Mouse (Mus musculus) adrenal gland, adult 18-20 months (tissue): ENCODE data around the gene Gpr182. TPM values are rescaled to one million over a fixed set of nuclear protein-coding genes. Genes with fewer than 3 reads are reported as not detected.
A peak's percentile ranks its signal among the peaks of the same experiment; 100 is the strongest.

ENCODE experiments used
- DNase-seq, 2 experiments: peaks; one replicate each; pipeline ENCODE4 v3.0.0; 2021 to 2022; ENCODE audit warnings: low spot score in 2 of 2
- total RNA-seq, 2 experiments: library from RNA; stranded (reverse); gene quantifications; 1 replicate in 1 of 2; 2 replicates in 1 of 2; pipeline ENCODE4 v1.2.3; 2021

Gpr182 gene
- total RNA-seq, 2 experiments from 2014 or later: 4.6 to 11.4 TPM

DNA sequence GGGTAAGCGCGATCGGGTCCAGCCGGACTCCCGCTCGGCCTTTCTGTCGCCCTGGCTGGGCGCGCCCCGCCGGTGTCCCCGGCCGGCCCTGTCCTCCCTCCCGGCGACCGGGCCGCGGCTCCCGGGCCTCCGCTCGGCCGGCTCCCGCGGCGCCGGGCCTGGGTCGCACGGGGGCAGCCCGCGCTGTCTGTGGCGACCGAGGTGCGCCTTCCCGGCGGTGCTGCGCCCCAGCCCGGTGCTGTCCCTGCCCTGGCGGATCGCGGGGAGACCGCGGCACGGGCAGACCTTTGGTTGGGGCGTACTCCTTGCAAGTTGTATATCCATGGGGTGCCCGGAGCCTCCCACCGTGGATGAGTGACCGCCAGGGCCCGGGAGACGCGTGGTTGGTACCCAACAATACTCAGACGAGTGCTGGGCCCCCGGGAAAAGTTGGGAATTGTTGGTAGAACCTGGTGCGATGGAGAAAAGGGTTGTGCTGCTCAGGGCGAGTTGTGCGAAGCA lies 11.8 kb downstream of the Gpr182 start:
- no peak for DNase-seq

DNA sequence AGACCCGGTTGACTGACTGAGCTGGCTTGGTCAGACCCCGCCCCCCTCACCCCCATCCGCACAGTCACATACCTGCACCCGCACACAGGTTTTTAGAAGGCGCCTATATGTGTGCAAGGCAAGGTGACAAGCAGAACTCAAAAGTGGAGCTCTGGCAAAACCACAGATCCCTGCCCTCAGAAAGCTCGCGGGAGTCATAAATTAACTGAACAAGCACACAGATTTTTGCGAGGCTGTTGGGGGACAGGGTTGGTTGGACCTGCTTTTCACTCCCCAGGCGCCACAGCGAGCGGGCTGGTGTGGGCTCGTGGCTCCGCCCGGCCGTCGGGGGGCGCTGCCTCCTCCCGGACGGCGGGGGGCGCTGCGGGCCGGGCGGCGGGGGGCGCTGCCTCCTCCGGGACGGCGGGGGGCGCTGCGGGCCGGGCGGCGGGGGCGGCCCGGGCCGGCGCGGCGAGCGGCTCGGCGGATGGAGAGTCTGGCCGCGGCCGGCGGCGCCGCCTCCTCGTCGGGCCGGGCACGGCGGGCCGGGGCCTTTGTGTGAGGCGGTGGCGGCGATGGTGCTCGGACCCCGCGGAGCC lies 12.4 kb downstream of the Gpr182 start, which contains the start of gene Zbtb39:
TSS of gene Zbtb39 (plus strand) at position 456 of the 578 bp plus-strand sequence.
- peak; percentile 87 to 91 for DNase-seq

DNA sequence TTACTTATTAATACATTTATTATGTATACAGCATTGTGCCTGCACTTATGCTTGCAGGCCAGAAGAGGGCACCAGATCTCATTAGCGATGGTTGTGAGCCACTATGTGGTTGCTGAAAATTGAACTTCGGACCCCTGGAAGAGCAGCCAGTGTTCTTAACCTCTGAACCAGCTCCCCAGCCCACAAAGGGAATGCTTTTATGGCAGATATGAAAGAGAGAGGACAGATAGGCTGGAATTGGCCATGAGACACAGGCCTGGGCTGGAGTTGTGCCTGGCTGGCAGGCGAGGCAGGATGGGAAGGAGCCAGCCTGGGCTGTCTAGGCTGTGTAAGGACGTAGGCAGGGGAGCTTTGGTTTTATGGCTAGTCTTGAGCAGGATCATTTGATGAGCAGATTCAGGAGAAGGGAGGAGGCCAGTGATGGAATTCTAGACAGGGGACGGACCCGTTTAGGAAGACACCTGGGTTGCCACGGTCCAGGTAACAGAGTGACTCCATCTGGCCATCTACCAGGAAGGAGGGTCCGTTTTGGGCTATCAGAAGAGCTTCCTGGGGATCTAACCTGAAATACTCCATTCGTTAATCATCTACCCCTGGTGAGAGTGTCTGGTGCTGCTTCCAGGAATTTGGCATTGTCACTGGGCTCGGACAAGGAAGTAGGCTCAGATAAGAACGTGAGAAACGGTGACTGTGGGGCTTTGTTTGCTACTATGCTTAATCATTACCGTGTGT lies 13.2 kb downstream of the Gpr182 start:
- no peak for DNase-seq

DNA sequence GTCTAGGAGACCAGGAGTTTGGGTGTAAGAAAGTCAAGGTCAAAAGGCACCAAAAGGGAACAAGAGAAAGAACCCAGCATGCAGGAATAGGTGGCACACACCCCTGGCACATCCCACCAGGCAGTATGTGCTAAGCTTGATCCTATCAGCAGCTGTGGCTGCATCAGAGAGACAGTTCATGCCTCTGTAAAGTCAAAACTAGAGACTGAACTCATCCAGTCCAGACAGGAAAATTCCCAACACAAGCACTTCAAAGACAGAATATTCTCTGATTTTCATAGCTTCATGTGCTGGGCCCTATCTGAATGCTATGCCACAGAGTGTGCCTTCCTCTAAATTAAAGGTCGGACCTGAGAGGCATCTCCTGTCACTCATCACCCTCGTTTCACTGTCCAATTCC lies 14.0 kb downstream of the Gpr182 start:
- DNase-seq: no peak

DNA sequence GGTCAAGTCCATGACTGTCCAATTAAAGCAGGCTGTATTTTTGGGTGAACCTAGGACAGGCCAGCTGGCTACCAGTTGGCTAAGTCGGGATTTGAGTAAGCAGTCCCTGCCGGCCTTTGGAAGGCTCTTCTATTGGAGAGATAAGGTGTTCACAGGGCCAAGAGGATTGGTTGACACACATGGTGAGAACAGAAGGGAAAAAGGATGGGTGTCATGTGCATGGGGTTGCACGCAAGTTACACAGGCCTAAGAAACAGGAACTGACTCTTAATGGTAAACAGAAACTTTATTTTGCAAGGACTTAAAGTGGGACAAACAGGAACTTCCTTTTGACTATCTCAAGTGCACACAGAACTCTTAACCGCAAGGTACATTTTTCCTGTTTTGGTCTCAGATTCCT lies 14.6 kb downstream of the Gpr182 start:
- DNase-seq: no peak

DNA sequence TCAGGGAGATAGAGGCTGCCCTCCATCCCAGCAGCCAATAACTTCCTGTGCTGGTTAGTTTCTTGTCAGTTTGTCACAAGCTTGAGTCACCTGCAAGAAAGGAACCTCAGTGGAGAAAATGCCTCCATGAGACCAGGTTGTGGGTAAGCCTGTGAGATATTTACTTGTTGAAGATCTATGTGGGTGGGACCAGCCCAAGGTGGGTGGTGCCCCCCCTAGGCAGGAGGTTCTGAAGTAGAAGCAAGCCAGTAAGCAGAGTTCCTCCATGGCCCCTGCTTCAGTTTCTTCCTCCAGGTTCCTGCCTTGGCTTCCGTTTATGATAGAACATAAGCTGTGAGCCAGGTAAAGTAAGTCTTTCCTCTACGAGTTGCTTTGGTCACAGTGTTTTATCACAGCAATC lies 15.3 kb downstream of the Gpr182 start:
- DNase-seq: no peak

DNA sequence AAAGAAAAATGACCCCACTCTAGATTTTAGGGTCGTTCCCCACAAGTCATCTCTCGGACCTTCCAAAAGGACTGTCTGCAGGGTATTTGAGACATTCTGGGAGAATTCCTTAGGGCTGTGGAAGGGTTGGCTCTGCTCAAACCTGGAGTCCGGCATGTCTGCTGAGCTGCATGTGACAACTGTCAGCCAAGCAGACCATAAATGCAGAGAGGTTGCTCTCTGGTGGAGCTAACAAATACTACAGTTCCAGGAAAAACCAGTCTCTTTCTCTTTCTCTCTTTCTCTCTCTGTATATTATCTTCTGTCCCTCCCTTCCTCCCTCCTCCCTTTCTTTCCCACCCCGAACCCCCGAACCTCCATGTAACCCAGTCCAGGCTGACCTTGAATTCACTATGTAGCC lies 17.1 kb downstream of the Gpr182 start:
- DNase-seq: no peak

DNA sequence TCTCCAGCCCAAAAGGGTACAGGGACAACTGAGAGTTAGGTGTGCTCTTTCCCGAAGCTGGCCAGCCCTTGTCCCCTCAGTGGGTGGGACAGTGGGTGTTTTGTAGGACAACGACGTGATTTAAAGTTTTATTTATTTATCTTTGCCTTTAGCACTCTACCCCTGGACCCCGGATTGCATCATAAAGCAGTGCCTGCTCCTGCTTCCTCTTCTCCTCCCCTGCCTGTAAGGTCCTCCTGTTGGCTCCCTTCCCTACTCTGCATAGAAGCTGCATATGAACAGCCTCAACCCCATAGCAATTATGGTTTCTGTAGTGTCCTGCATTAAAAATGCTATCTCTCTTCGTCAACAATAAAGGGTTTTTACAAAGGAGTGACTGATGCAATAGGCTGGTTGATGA lies 20.1 kb downstream of the Gpr182 start:
- DNase-seq: no peak

DNA sequence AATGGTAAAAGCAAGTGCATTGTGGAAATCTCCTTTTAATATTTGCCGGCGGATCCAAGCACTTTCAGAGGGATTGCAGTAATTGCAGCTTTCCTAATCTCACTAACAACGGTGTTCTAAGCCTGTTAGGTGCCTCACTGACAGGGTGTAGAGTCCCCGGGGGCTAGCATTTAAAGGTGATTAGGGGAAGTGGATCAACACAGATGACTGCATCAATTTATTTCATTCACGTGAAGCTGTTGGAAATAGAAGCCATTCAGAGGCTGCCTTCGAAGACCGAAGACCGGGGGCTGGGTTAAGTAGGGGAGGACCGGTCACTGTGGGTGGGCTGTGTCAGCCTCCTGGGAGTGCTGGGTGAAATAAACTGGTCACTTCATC lies 20.6 kb downstream of the Gpr182 start:
- no peak for DNase-seq

DNA sequence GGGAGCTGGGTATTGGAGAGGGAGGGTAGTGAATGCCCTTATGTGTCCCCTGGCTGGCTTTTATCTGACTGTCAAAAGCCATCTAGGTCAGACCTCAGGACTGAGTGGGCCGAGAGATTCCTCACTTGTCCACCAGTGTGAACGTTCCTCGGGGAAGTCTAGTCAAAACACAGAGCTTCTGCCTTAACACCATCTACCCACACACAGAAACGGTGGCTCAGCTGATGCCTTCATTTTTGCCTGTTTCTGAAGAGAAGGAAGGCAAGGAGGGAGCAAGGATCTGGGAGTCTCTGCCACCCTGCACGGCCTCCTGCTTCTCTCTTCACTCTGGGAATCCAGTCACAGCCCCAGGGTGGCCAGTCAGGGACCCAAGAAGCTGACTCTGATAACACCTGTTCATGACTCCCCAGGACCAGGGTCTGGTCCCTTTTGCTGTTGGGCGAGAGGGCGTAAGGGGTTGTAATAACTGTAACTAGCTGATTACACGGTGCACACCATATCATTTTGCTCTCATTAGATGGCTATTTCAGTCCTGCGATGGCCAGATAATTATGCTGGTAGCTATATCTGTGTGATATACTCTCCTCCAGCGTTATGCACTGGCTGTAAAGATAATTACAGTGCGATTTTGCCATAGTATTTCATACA lies 21.1 kb downstream of the Gpr182 start:
- no peak for DNase-seq

DNA sequence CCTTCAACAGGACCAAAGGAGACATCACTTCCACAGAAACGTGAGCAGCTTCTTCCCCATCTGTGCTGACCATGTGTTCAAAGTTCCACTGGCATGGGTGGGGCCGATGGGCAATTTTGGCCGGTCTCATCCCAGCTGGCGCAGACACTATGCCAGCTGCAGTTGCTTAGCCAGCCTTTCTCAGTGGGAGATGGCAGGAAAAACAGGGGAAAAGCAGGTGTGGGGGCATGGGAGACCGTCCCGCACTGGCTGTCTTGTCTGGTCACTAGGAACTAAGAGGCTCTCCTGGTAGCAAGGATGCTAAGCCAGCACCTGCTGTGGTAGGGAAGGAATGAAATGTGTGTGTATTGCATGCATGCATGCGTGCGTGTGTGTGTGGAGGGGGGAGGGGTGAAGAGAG lies 23.1 kb downstream of the Gpr182 start:
- no peak for DNase-seq

DNA sequence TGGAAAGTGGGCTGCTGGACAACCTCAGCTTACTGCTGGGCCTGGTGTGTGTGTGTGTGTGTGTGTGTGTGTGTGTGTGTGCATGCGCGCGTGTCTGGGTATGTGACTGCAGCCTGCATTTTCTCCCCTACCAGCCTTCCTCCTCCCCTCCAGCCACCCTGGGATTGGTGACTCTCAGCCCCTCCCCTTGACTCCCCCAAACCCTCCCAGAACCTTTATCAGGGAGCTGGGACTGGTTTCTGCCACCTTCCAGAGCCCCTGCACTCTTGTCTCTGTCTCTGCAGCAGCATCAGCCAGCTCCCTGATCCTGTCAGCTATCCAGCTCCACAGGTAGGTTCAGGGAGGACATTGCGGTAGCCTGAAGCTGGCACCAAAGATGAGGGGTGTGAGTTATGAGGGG lies 26.4 kb downstream of the Gpr182 start:
- DNase-seq: no peak

DNA sequence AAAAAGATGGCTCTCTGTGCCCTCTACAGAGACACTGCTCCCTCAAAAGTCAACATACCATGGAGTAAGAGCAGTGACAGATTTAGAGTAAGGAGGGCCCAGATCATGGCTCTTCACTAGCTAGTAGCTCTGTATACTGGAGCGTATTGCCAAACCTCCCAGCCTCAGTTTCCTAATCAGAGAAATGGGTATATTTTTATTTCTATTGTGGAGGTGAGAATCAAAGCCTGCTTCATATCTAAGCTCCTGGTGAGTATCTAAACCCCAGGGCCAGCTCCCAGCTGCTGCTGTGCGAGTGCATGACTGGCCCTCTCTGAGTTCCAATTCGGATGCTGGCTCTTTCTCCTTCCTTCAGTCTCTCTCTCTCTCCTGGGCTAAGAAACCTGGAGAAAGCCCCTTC lies 27.4 kb downstream of the Gpr182 start, which contains the start of gene Tac2:
TSS of gene Tac2 (plus strand) at position 301 of the 400 bp plus-strand sequence.
- no peak for DNase-seq

DNA sequence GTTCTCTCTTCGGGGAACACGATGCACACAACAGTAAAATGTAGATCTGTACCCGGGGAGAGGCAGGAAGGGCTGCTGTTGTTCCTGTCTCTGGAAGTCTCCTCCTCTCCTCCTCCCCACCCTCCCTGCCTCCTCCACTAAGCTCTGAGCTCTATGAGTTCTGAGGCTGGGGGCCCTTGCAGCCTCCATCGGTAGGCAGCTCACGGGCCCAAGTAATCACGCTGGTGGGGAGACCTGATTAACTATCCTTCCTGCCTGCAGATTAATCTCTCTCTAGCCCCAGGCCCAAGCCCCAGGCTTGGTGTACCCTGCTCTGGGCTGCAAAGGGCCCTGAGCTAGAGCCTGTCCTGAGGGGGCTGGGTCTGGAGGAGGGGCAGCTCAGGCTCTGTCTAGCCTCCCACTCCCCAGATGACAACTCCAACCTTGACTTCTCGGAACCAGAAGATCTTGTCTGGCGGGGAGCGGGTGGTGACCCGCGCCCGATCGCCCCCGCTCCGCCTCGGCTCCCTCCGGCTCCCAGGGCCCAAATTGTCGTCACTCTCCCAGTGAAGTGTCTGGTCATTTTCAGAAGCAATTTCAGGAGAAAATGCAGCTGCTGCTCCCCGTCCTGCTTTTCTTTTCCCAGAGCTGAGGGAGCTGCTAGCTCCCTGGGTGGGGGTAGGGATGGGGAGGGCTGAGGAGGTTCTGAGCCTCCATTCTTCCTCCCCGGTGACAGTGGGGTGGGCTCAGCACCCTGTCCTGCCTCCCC lies 29.7 kb downstream of the Gpr182 start:
- no peak for DNase-seq

DNA sequence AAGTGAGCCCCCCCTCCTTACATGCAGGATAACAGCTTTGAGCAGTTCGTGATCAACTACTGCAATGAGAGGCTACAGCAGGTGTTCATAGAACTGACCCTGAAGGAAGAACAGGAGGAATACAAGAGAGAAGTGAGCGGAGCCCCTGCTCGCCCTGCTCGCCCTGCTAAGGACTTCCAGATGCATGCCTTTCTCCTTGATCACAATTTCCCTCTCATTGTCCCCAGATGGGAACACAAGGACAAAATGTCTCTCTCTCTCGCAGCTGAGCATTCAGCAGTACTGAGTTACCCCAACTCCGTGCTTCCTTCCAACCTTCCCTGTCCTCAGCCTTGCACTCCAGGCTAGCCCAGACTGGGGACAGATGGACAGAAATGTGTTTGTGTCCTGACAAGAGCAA lies 38.8 kb downstream of the Gpr182 start:
- DNase-seq: no peak

DNA sequence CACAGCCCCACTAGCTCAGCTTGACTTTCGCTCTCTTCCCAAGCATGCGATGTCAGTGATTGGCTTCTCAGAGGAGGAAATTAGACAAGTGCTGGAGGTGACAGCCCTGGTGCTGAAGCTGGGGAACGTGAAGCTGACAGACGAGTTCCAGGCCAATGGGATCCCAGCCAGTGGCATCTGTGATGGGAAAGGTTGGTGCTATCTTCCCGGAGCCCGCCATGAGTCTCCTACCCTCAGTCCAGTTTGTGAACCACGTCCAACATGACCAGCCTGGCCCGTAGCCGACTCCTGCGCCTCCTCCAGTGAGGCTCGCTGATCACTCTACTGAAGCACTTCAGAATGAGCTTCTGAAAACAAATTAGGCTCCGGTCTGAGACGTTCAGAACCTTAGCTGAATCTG lies 41.2 kb downstream of the Gpr182 start:
- no peak for DNase-seq

DNA sequence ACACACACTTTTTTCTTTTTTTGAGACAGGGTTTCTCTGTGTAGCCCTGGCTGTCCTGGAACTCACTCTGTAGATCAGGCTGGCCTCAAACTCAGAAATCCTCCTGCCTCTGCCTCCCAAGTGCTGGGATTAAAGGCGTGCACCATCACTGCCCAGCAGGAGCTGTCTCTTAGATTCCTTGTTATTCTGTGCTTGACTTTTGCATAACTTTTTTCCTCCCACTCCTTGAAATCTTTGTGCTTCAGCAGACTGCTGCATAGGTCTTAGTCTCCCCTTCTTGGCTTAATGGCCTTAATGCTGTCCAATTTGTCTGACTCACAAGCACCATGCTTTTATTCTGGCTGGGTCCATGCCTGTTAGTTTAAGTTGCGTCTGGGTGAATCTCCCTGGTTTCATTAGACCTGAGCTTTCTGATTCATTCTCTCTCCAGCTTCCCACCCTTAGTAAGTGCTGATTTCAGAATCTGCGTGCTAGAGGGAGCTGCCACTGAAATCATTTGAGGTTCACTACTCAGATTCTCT lies 42.6 kb downstream of the Gpr182 start:
- DNase-seq: no peak

DNA sequence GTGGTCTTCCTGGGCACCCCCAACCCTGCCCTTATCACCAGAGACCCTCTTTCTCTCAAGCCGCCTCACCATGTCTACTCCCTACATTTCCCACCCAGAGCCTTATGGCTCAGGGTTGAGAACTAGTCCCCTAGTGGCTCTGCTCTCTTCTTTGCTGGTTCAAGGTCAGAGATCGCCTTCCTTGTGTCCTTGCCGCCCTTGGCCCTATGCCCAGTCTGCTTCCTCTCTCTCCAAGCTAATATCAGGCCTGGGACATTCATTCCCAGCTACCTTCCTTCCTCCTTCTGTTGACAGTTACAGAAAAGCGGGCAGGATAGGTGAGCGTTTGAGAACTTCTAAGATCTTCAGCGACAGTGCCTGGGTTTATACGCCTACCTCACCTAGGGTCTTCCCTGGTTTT lies 43.8 kb downstream of the Gpr182 start:
- DNase-seq: peak; percentile 64 to 68

DNA sequence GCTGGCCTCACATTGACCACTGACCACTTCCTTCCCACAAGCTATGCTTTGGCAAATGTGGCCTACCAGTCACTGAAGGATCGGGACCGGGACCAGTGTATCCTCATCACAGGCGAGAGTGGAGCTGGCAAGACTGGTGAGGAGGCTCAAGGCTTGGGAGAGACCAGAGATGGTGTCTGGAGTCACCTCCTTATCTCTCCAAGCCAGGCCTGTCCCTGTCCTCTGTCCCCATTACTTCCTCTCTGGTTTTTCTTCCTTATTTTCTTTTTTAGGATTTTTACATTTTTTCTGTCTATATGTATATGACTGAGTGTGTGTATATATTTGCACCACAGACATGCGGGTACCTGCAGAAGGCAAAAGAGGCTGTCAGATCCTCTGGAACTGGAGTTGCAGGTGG lies 45.7 kb downstream of the Gpr182 start:
- no peak for DNase-seq

DNA sequence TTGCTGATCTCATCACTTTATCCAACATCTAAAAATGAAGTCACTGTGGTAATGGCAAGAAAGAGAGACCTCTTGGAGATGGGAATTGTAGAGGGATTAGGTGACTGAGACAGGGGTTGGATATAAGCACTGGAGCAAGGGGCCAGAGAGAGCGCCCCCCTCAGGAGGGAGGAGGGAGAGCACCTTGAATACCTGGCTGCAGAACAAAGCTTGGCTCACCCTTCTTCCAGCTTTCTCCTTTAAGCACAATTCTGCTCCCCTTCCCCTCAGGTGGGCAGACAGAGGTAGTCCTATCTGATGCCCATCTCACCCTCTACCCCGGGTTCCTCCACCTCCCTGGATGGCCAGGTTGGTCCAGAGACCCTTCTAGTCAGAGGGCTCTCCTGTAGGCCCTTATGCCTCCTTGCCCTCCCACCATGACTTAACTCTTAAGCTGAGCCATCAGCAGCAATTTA lies 46.7 kb downstream of the Gpr182 start, which contains the start of gene Myo1a:
TSS of gene Myo1a (plus strand) at position 405 of the 455 bp plus-strand sequence.
- DNase-seq: no peak

DNA sequence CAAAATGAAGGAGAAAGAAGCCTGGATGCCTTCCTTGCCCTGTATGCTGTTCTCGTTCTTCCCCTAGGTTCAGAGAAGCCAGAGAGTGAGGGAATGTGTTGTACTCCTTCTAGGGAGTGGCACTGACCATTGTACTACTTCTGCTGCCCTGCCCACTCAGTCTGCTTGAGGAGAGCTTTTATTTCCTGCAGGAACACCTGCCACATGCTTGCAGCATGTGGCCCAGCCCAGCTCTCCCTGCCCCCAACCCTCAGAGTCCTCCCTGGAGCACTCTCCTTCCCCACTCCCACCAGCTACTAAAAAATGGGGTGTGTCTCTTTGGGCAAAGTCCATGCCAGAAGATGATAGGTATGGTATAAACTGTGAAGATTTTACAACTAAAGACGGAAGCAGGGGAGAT lies 47.2 kb downstream of the Gpr182 start:
- DNase-seq: no peak
